Mouse (Mus musculus): Measurements from ENCODE around the gene Bmp4.

- TF ChIP-seq GATA1 (IDR thresholded peaks at IDR 0.05; ENCODE audit: borderline replicate concordance, low read length) (no peak), CTCF (IDR thresholded peaks at IDR 0.05; ENCODE audit: low read depth, low read length) (no peak)
Measured at GRCm38 (mm10) chr14:46436471-46437090, 46.1 kb upstream of the Bmp4 start.
